Mouse (Mus musculus) MEL (cell line): Measurements from ENCODE around the gene Alg9.

Experiments used
- CTCF ChIP-seq, 3 experiments: IDR thresholded peaks in 2 of 3; conservative IDR thresholded peaks in 1 of 3; 2 replicates each; pipeline ENCODE4 v1.5.1; 2011 to 2012; ENCODE audit warnings: low read length in 3 of 3, low read depth in 2 of 3, mild to moderate bottlenecking in 2 of 3, improper control_type of control experiment in 1 of 3, inconsistent platforms in 1 of 3, mixed read lengths in 1 of 3, moderate library complexity in 1 of 3; ENCODE audit not compliant: control insufficient read depth in 1 of 3, insufficient read depth in 1 of 3, poor library complexity in 1 of 3, severe bottlenecking in 1 of 3
- EP300 ChIP-seq, 2 experiments: IDR thresholded peaks; 2 replicates each; pipeline ENCODE4 v1.6.1; 2011; ENCODE audit warnings: improper control_type of control experiment in 2 of 2, low read length in 2 of 2, low read depth in 1 of 2, mild to moderate bottlenecking in 1 of 2
- HCFC1 ChIP-seq: IDR thresholded peaks from 2 replicates; pipeline ENCODE4 v1.6.1; 2012; ENCODE audit warnings: low read depth, mild to moderate bottlenecking, inconsistent platforms, low read length, improper control_type of control experiment, moderate library complexity
- MXI1 ChIP-seq: IDR thresholded peaks from 2 replicates; pipeline ENCODE4 v1.6.1; 2011; ENCODE audit warnings: mild to moderate bottlenecking, low read depth, low read length, improper control_type of control experiment
- MYC ChIP-seq: IDR thresholded peaks from 2 replicates; pipeline ENCODE4 v1.6.1; 2011; ENCODE audit warnings: low read depth, mild to moderate bottlenecking, low read length, improper control_type of control experiment, moderate library complexity
- NRF1 ChIP-seq: IDR thresholded peaks from 2 replicates; pipeline ENCODE4 v1.6.1; 2014; ENCODE audit warnings: low read depth, mild to moderate bottlenecking, inconsistent platforms, low read length, improper control_type of control experiment, moderate library complexity; ENCODE audit not compliant: poor library complexity, insufficient read depth, severe bottlenecking
- POLR2A ChIP-seq, 2 experiments: IDR thresholded peaks; 2 replicates each; pipeline ENCODE4 v1.6.1; 2011 to 2012; ENCODE audit warnings: low read length in 2 of 2, mild to moderate bottlenecking in 2 of 2, control low read depth in 1 of 2, improper control_type of control experiment in 1 of 2, low read depth in 1 of 2, moderate library complexity in 1 of 2; ENCODE audit not compliant: control insufficient read depth in 1 of 2, insufficient read depth in 1 of 2, poor library complexity in 1 of 2
- ZNF384 ChIP-seq: IDR thresholded peaks from 2 replicates; pipeline ENCODE4 v1.6.1; 2012; ENCODE audit warnings: low read depth, mild to moderate bottlenecking, inconsistent platforms, low read length, improper control_type of control experiment

DNA sequence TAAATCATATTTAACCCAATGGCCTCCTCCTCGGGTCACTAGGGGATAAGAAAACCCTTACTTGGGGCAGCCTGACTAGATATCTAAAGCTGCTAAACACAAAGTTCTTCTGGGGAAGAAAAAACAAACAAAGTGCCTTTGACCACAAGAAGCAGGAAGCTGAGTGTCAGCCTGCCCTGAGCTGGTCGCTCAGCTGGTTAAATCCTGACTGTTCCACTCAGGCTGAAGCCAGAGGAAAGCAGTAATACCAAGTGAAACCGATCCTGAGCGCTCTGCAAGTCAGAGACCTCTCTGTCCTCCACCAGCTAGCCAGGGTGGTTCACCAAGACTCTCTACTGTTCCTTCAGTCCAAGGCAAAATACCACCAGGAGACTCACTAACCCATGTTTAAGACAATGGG lies 45.2 kb upstream of the Alg9 start:
- no peak for TF ChIP-seq HCFC1
- TF ChIP-seq CTCF (IDR thresholded peaks at IDR 0.05 in 2 of 3, conservative IDR thresholded peaks at IDR 0.05 in 1 of 3; ENCODE audit: control insufficient read depth in 1 of 3, insufficient read depth in 1 of 3, low read depth in 2 of 3, low read length in 3 of 3, poor library complexity in 1 of 3, severe bottlenecking in 1 of 3): no peak
- TF ChIP-seq POLR2A (IDR thresholded peaks at IDR 0.05; ENCODE audit: control insufficient read depth in 1 of 2, insufficient read depth in 1 of 2, low read depth in 1 of 2, low read length in 2 of 2, poor library complexity in 1 of 2): no peak
- no peak for TF ChIP-seq ZNF384
- no peak for TF ChIP-seq NRF1
- no peak for TF ChIP-seq EP300 (IDR thresholded peaks at IDR 0.05; ENCODE audit: low read depth in 1 of 2, low read length in 2 of 2)
- no peak for TF ChIP-seq MXI1
- no peak for TF ChIP-seq MYC
